Mouse (Mus musculus) midbrain, embryonic 11.5 days (tissue): ENCODE measurements around the gene Zg16. TPM values are rescaled to one million over a fixed set of nuclear protein-coding genes. Genes with fewer than 3 reads are reported as not detected.

ENCODE experiments used
- ATAC-seq: fragments of 200-750 bp; cut with Nextera tagmentation; 2 replicates; pipeline ENCODE4 v1.8.0; 2017; ENCODE audit warnings: moderate TSS enrichment, moderate library complexity; ENCODE audit not compliant: low FRiP score
- DNase-seq: peaks from one replicate; pipeline ENCODE4 v3.0.0; 2015; ENCODE audit warnings: low spot score; ENCODE audit errors: missing footprints
- H3K27ac ChIP-seq: fragments of 300-500 bp; sonication (generic); 2 replicates; pipeline ENCODE4 v1.5.1; 2014; ENCODE audit warnings: low read depth, low read length
- H3K27me3 ChIP-seq: fragments of 300-500 bp; sonication (generic); 2 replicates; pipeline ENCODE4 v1.6.1; 2014; ENCODE audit warnings: mild to moderate bottlenecking, low read length, moderate library complexity, mixed read lengths; ENCODE audit not compliant: control insufficient read depth, insufficient read depth
- H3K36me3 ChIP-seq: fragments of 300-500 bp; sonication (generic); 2 replicates; pipeline ENCODE4 v1.6.1; 2014; ENCODE audit warnings: mild to moderate bottlenecking, low read length, moderate library complexity, mixed read lengths; ENCODE audit not compliant: control insufficient read depth, insufficient read depth
- H3K4me1 ChIP-seq: fragments of 300-500 bp; sonication (generic); 2 replicates; pipeline ENCODE4 v1.6.1; 2014; ENCODE audit warnings: low read length; ENCODE audit not compliant: control insufficient read depth, insufficient read depth
- H3K4me2 ChIP-seq: fragments of 300-500 bp; sonication (generic); 2 replicates; pipeline ENCODE4 v1.6.1; 2014; ENCODE audit warnings: mild to moderate bottlenecking, moderate library complexity
- H3K4me3 ChIP-seq: fragments of 300-500 bp; sonication (generic); 2 replicates; pipeline ENCODE4 v1.5.1; 2014; ENCODE audit warnings: low read depth, low read length
- H3K9ac ChIP-seq: fragments of 300-500 bp; sonication (generic); 2 replicates; pipeline ENCODE4 v1.6.1; 2014; ENCODE audit warnings: low read length
- H3K9me3 ChIP-seq: fragments of 300-500 bp; sonication (generic); 2 replicates; pipeline ENCODE4 v1.6.1; 2016; ENCODE audit warnings: low read length; ENCODE audit not compliant: control insufficient read depth
- WGBS: fragments of 180-500 bp; shearing (Covaris S2); extraction: QIAGEN DNeasy Blood & Tissue Kit; methylation state at CpG from one replicate; pipeline ENCODE4 v1.1.7; 2014; 5-methylcytosine and 5-hydroxymethylcytosine counted together
- microRNA-seq: library from miRNA; unstranded; fragments of <30 nt; microRNA quantifications from one replicate; pipeline ENCODE4, GENCODE M21; 2017
- polyA plus RNA-seq: library from polyadenylated mRNA; unstranded; fragments of >200 nt; fragmentation: Nextera tagmentation; extraction: Ambion mirVana; gene quantifications from 2 replicates; pipeline ENCODE4 v1.2.1, GENCODE M21; 2014

The Zg16 gene
- polyA plus RNA-seq, 1 experiment from 2014 or later = not detected

GRCm38 (mm10) chr7:127008239-127009019 is 78.7 kb downstream of the Zg16 start:
- Histone ChIP-seq H3K4me1 (no peaks in the 10 kb centered on the region), H3K27me3 (no peaks in the 10 kb centered on the region), H3K36me3 (no peaks in the 10 kb centered on the region), H3K4me3 (no peak overlapping the region), H3K27ac (peak overlapping the region; percentile 56), H3K4me2 (no peak overlapping the region), H3K9me3 (no peaks in the 10 kb centered on the region), H3K9ac (no peak overlapping the region)
- ATAC-seq = peak; percentile 70
- WGBS = 69% methylated on average over 9 of the region's 9 CpGs
- no peak for DNase-seq

DNA sequence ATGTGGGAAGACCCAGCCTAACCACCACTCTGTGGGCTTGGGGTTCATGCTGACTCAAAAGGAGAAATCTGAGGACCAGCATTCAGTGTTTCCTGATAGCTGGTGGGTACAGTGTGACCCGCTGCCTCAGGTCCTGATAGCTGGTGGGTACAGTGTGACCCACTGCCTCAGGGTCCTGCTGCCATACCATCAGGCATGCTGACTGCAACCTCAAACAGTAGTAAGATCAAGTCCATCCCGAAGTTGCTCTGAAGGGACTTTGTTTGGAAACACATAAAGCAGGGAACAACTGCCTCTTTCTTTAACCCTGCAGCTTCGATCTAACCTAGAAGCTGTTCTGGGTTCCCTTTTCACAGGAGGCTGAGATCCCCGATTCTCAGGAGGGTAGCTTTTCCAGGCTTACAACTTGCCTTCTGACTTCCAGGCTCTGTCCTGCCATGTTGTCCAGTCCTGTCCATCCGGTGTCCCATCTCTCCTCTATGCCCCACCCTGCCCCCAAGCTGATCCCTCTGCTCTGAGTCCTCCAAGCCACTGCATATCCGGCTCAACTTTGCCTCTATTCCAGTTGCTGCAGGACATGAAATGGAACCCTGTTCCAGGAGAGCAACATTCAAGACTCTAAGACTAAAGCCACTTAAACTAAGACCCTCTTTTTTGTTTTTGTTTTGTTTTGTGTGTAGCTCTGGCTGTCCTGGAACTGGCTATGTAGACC is 79.7 kb downstream of the Zg16 start:
- no peak overlapping the region for H3K27ac ChIP-seq

GRCm38 (mm10) chr7:127004122-127004875 is 82.8 kb downstream of the Zg16 start:
- no peak overlapping the region for H3K4me3 ChIP-seq
- ATAC-seq = no peak

More for the DNA sequence above, 79.7 kb downstream of the Zg16 start:
- 83% methylated on average over 6 of the region's 6 CpGs for WGBS
- Histone ChIP-seq H3K36me3 (no peaks in the 10 kb centered on the region), H3K9me3 (no peaks in the 10 kb centered on the region), H3K4me1 (no peaks in the 10 kb centered on the region), H3K9ac (no peak overlapping the region), H3K4me3 (no peak overlapping the region), H3K4me2 (no peak overlapping the region), H3K27me3 (no peaks in the 10 kb centered on the region)
- no peak for DNase-seq
- no peak for ATAC-seq

DNA sequence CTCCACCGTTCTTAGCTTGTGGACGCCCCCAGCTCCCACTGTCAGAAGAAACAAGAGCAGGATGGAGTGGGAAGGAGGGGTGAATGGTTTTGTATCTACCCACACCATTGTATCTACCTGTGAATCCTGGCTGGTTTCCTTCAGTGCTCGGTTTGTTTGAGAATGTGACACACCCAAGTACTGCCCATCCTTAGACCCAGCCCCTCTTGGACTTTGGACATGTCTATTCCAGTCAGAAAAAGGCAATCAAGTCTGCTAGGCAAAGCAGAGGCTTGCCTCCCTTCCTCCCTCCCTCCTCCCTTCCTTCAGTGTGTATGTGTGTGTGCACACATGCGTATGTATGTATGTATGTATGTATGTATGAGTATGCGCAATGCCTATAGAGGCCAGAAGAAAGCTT is 83.5 kb downstream of the Zg16 start:
- H3K4me3 ChIP-seq = no peak overlapping the region
- H3K9ac ChIP-seq = no peak overlapping the region
- H3K27ac ChIP-seq = no peak overlapping the region
- H3K27me3 ChIP-seq = no peaks in the 10 kb centered on the region
- no peaks in the 10 kb centered on the region for H3K9me3 ChIP-seq
- ATAC-seq = no peak
- H3K36me3 ChIP-seq = no peaks in the 10 kb centered on the region
- no peak overlapping the region for H3K4me2 ChIP-seq
- WGBS = 88% methylated on average over 5 of the region's 5 CpGs
- DNase-seq = no peak
- H3K4me1 ChIP-seq = no peaks in the 10 kb centered on the region

More at GRCm38 (mm10) chr7:127004122-127004875, 82.8 kb downstream of the Zg16 start:
- no peak for DNase-seq
- H3K4me1 ChIP-seq = no peaks in the 10 kb centered on the region
- no peak overlapping the region for H3K27ac ChIP-seq
- no peaks in the 10 kb centered on the region for H3K27me3 ChIP-seq
- WGBS = 92% methylated on average over 4 of the region's 4 CpGs
- no peaks in the 10 kb centered on the region for H3K9me3 ChIP-seq
- H3K36me3 ChIP-seq = no peaks in the 10 kb centered on the region
- no peak overlapping the region for H3K9ac ChIP-seq
- H3K4me2 ChIP-seq = no peak overlapping the region

Small RNAs within 50 kb of the gene (microRNA-seq; reads per million reads assigned to microRNA genes)
- not detected for gene Gm44343

Other genes with a start within 250 kb of the Zg16 start
- gene Doc2a, start 239.9 kb downstream of the Zg16 start, polyA plus RNA-seq = 4.1 and 4.8 TPM in 2 replicates
- gene Hirip3, start 225.4 kb downstream of the Zg16 start, polyA plus RNA-seq = 23.8 and 28.4 TPM in 2 replicates
- 92.6 and 99.7 TPM in 2 replicates for gene Ino80e, start 225.0 kb downstream of the Zg16 start, polyA plus RNA-seq
- gene Taok2, start 202.6 kb downstream of the Zg16 start, polyA plus RNA-seq = 25.7 and 27.2 TPM in 2 replicates
- gene Tmem219, start 164.4 kb downstream of the Zg16 start, polyA plus RNA-seq = 25.6 and 26.5 TPM in 2 replicates
- 26.5 and 26.8 TPM in 2 replicates for gene Kctd13, start 158.4 kb downstream of the Zg16 start, polyA plus RNA-seq
- gene Asphd1, start 137.7 kb downstream of the Zg16 start, polyA plus RNA-seq = 1.2 and 1.5 TPM in 2 replicates
- 7.8 and 9.9 TPM in 2 replicates for gene Sez6l2, start 136.8 kb downstream of the Zg16 start, polyA plus RNA-seq
- 66.4 and 67.4 TPM in 2 replicates for gene Cdipt, start 111.4 kb downstream of the Zg16 start, polyA plus RNA-seq
- 1.3 and 1.4 TPM in 2 replicates for gene Cdiptos, start 111.2 kb downstream of the Zg16 start, polyA plus RNA-seq
- gene Mvp, start 72.7 kb downstream of the Zg16 start, polyA plus RNA-seq = 2.8 and 3.0 TPM in 2 replicates
- not detected in 2 replicates for gene Pagr1b, start 70.8 kb downstream of the Zg16 start, polyA plus RNA-seq
- gene Pagr1a, start 70.0 kb downstream of the Zg16 start, polyA plus RNA-seq = 59.0 and 70.6 TPM in 2 replicates
- 58.8 and 68.8 TPM in 2 replicates for gene Gm42742, start 66.2 kb downstream of the Zg16 start, polyA plus RNA-seq
- gene Prrt2, start 66.1 kb downstream of the Zg16 start, polyA plus RNA-seq = 2.6 and 4.0 TPM in 2 replicates
- gene Maz, start 60.3 kb downstream of the Zg16 start, polyA plus RNA-seq = 64.3 and 80.7 TPM in 2 replicates
- gene Kif22, start 44.9 kb downstream of the Zg16 start, polyA plus RNA-seq = 178 and 195 TPM in 2 replicates
- 1.3 and 1.7 TPM in 2 replicates for gene AI467606, start 4.0 kb upstream of the Zg16 start, polyA plus RNA-seq
- 5.7 and 6.2 TPM in 2 replicates for gene Qprt, start 34.9 kb upstream of the Zg16 start, polyA plus RNA-seq
- 0.19 TPM in 1 of 2 replicates, not detected in the other for gene Spn, start 50.5 kb upstream of the Zg16 start, polyA plus RNA-seq
- 85.3 and 88.0 TPM in 2 replicates for gene Cd2bp2, start 108.7 kb upstream of the Zg16 start, polyA plus RNA-seq
- 16.9 and 19.3 TPM in 2 replicates for gene Tbc1d10b, start 121.1 kb upstream of the Zg16 start, polyA plus RNA-seq
- gene Mylpf, start 121.6 kb upstream of the Zg16 start, polyA plus RNA-seq = 11.7 and 13.2 TPM in 2 replicates
- gene Zfp553, start 145.7 kb upstream of the Zg16 start, polyA plus RNA-seq = 30.3 and 32.4 TPM in 2 replicates
- gene Sept1, start 145.8 kb upstream of the Zg16 start, polyA plus RNA-seq = 24.6 and 29.8 TPM in 2 replicates
- 49.3 and 54.0 TPM in 2 replicates for gene Zfp771, start 156.9 kb upstream of the Zg16 start, polyA plus RNA-seq
- gene Dctpp1, start 173.4 kb upstream of the Zg16 start, polyA plus RNA-seq = 235 and 254 TPM in 2 replicates
- 79.0 and 84.5 TPM in 2 replicates for gene Sephs2, start 186.7 kb upstream of the Zg16 start, polyA plus RNA-seq
- 0.63 and 0.69 TPM in 2 replicates for gene Itgal, start 208.9 kb upstream of the Zg16 start, polyA plus RNA-seq